Mouse (Mus musculus): ENCODE data around the gene Socs2. TPM values are rescaled to one million over a fixed set of nuclear protein-coding genes. Genes with fewer than 3 reads are reported as not detected.

The Socs2 gene
- polyA plus RNA-seq, 1 experiment from 2014 or later, result 139 TPM

- H3K27ac ChIP-seq (replicated peaks), result no peak overlapping the region
Observed at GRCm38 (mm10) chr10:95445104-95446056, 28.4 kb upstream of the Socs2 start.

GRCm38 (mm10) chr10:95442334-95442733 lies 25.4 kb upstream of the Socs2 start:
- H3K27me3 ChIP-seq, result no peaks in the 10 kb centered on the region
- 70% methylated on average over 4 of the region's 4 CpGs for WGBS
- no peaks in the 10 kb centered on the region for H3K4me1 ChIP-seq (replicated peaks)
- no peaks in the 10 kb centered on the region for H3K9me3 ChIP-seq
- H3K27ac ChIP-seq (replicated peaks), result no peak overlapping the region
- H3K9ac ChIP-seq, result no peak overlapping the region
- H3K4me3 ChIP-seq, result no peak overlapping the region
- ATAC-seq (ENCODE audit: low read depth), result no peak
- no peak overlapping the region for H3K4me2 ChIP-seq
- no peaks in the 10 kb centered on the region for H3K36me3 ChIP-seq

More at GRCm38 (mm10) chr10:95445104-95446056, 28.4 kb upstream of the Socs2 start:
- Histone ChIP-seq H3K4me1 (replicated peaks) (no peaks in the 10 kb centered on the region), H3K4me2 (no peak overlapping the region), H3K36me3 (no peaks in the 10 kb centered on the region), H3K4me3 (no peak overlapping the region), H3K9me3 (no peaks in the 10 kb centered on the region), H3K27me3 (no peaks in the 10 kb centered on the region), H3K9ac (no peak overlapping the region)
- 84% methylated on average over 18 of the region's 18 CpGs for WGBS
- ATAC-seq (ENCODE audit: low read depth), result no peak

GRCm38 (mm10) chr10:95440566-95440965 lies 23.6 kb upstream of the Socs2 start:
- 58% methylated on average over 2 of the region's 2 CpGs for WGBS
- no peaks in the 10 kb centered on the region for H3K36me3 ChIP-seq
- H3K4me2 ChIP-seq, result no peak overlapping the region
- H3K9ac ChIP-seq, result no peak overlapping the region
- no peak overlapping the region for H3K4me3 ChIP-seq
- no peaks in the 10 kb centered on the region for H3K27me3 ChIP-seq
- H3K27ac ChIP-seq (replicated peaks), result no peak overlapping the region
- ATAC-seq (ENCODE audit: low read depth), result no peak
- no peaks in the 10 kb centered on the region for H3K4me1 ChIP-seq (replicated peaks)
- no peaks in the 10 kb centered on the region for H3K9me3 ChIP-seq

GRCm38 (mm10) chr10:95439718-95440339 lies 22.8 kb upstream of the Socs2 start:
- Histone ChIP-seq H3K36me3 (no peaks in the 10 kb centered on the region), H3K4me1 (replicated peaks) (no peaks in the 10 kb centered on the region), H3K4me2 (no peak overlapping the region), H3K4me3 (no peak overlapping the region), H3K9ac (no peak overlapping the region), H3K27me3 (no peaks in the 10 kb centered on the region), H3K27ac (replicated peaks) (no peak overlapping the region), H3K9me3 (no peaks in the 10 kb centered on the region)
- no peak for ATAC-seq (ENCODE audit: low read depth)
- 87% methylated on average over 10 of the region's 10 CpGs for WGBS

- WGBS, result 86% methylated on average over 11 of the region's 11 CpGs
- Histone ChIP-seq H3K4me3 (no peak overlapping the region), H3K4me1 (replicated peaks) (no peaks in the 10 kb centered on the region), H3K27ac (replicated peaks) (no peak overlapping the region), H3K4me2 (no peak overlapping the region), H3K36me3 (no peaks in the 10 kb centered on the region), H3K9ac (no peak overlapping the region), H3K27me3 (no peaks in the 10 kb centered on the region), H3K9me3 (no peaks in the 10 kb centered on the region)
- ATAC-seq (ENCODE audit: low read depth), result no peak
Observed at GRCm38 (mm10) chr10:95438941-95439340, 22.0 kb upstream of the Socs2 start.

GRCm38 (mm10) chr10:95430271-95430670 lies 13.3 kb upstream of the Socs2 start:
- no peaks in the 10 kb centered on the region for H3K4me1 ChIP-seq (replicated peaks)
- ATAC-seq (ENCODE audit: low read depth), result no peak
- no peak overlapping the region for H3K27ac ChIP-seq (replicated peaks)
- H3K4me3 ChIP-seq, result no peak overlapping the region
- 89% methylated on average over 10 of the region's 10 CpGs for WGBS
- no peak overlapping the region for H3K4me2 ChIP-seq
- no peaks in the 10 kb centered on the region for H3K9me3 ChIP-seq
- no peaks in the 10 kb centered on the region for H3K27me3 ChIP-seq
- H3K9ac ChIP-seq, result no peak overlapping the region
- H3K36me3 ChIP-seq, result no peaks in the 10 kb centered on the region

GRCm38 (mm10) chr10:95429111-95429510 lies 12.1 kb upstream of the Socs2 start:
- no peak for ATAC-seq (ENCODE audit: low read depth)
- no peak overlapping the region for H3K27ac ChIP-seq (replicated peaks)
- no peak overlapping the region for H3K4me2 ChIP-seq
- H3K27me3 ChIP-seq, result no peaks in the 10 kb centered on the region
- H3K9ac ChIP-seq, result no peak overlapping the region
- no peaks in the 10 kb centered on the region for H3K4me1 ChIP-seq (replicated peaks)
- H3K4me3 ChIP-seq, result no peak overlapping the region
- H3K9me3 ChIP-seq, result no peaks in the 10 kb centered on the region
- H3K36me3 ChIP-seq, result no peaks in the 10 kb centered on the region
- 89% methylated on average over 1 of the region's 1 CpGs for WGBS

GRCm38 (mm10) chr10:95426207-95427115 lies 9.5 kb upstream of the Socs2 start:
- H3K27ac ChIP-seq (replicated peaks), result no peak overlapping the region
- H3K4me2 ChIP-seq, result no peak overlapping the region
- H3K27me3 ChIP-seq, result no peaks in the 10 kb centered on the region
- H3K9me3 ChIP-seq, result no peaks in the 10 kb centered on the region
- WGBS, result 89% methylated on average over 9 of the region's 9 CpGs
- H3K9ac ChIP-seq, result no peak overlapping the region
- no peak overlapping the region for H3K4me3 ChIP-seq
- no peak for ATAC-seq (ENCODE audit: low read depth)
- H3K36me3 ChIP-seq, result no peaks in the 10 kb centered on the region
- no peaks in the 10 kb centered on the region for H3K4me1 ChIP-seq (replicated peaks)

- Histone ChIP-seq H3K27ac (replicated peaks) (no peak overlapping the region), H3K4me1 (replicated peaks) (peaks cover under 1% of the 10 kb centered on the region; the same call in 1 of the 2 replicates), H3K36me3 (no peaks in the 10 kb centered on the region), H3K4me2 (no peak overlapping the region), H3K4me3 (no peak overlapping the region), H3K9me3 (no peaks in the 10 kb centered on the region), H3K9ac (no peak overlapping the region), H3K27me3 (0 out of 2 replicates have a peak, but pooled peaks cover 6% of the 10 kb centered on the region)
- WGBS, result 92% methylated on average over 5 of the region's 5 CpGs
- ATAC-seq (ENCODE audit: low read depth), result no peak
Observed at GRCm38 (mm10) chr10:95422681-95423080, 5.7 kb upstream of the Socs2 start.

- no peaks in the 10 kb centered on the region for H3K36me3 ChIP-seq
- no peak overlapping the region for H3K4me3 ChIP-seq
- WGBS, result 74% methylated on average over 10 of the region's 10 CpGs
- peaks cover 8% of the 10 kb centered on the region for H3K4me1 ChIP-seq (replicated peaks)
- H3K9me3 ChIP-seq, result no peaks in the 10 kb centered on the region
- no peak overlapping the region for H3K9ac ChIP-seq
- no peak overlapping the region for H3K4me2 ChIP-seq
- H3K27me3 ChIP-seq, result 0 out of 2 replicates have a peak, but pooled peaks cover 6% of the 10 kb centered on the region
- no peak for ATAC-seq (ENCODE audit: low read depth)
- no peak overlapping the region for H3K27ac ChIP-seq (replicated peaks)
Observed at GRCm38 (mm10) chr10:95420284-95420683, 3.3 kb upstream of the Socs2 start.

- Histone ChIP-seq H3K9me3 (no peaks in the 10 kb centered on the region), H3K9ac (no peak overlapping the region), H3K27ac (replicated peaks) (no peak overlapping the region), H3K4me2 (no peak overlapping the region), H3K36me3 (no peaks in the 10 kb centered on the region), H3K27me3 (0 out of 2 replicates have a peak, but pooled peaks cover 6% of the 10 kb centered on the region), H3K4me3 (no peak overlapping the region), H3K4me1 (replicated peaks) (peaks cover 8% of the 10 kb centered on the region)
- WGBS, result 94% methylated on average over 3 of the region's 3 CpGs
- no peak for ATAC-seq (ENCODE audit: low read depth)
Observed at GRCm38 (mm10) chr10:95419726-95420125, 2.7 kb upstream of the Socs2 start.
